Mouse (Mus musculus): Measurements from ENCODE around the gene Plcxd3.
"Not testable (repeated sequence)": the region's sequence is repeated elsewhere in the genome, so short reads cannot be mapped to it uniquely, and the experiment has no call there.

Plcxd3 gene

GRCm38 (mm10) chr15:4559121-4559520 lies 183.8 kb downstream of the Plcxd3 start:
- DNase-seq (ENCODE audit: low spot score in 2 of 2), result no peak

- DNase-seq (ENCODE audit: low spot score in 2 of 2), result peak; percentile 10 to 15
These were observed 186.2 kb downstream of the Plcxd3 start for GRCm38 (mm10) chr15:4561431-4561970.

DNA sequence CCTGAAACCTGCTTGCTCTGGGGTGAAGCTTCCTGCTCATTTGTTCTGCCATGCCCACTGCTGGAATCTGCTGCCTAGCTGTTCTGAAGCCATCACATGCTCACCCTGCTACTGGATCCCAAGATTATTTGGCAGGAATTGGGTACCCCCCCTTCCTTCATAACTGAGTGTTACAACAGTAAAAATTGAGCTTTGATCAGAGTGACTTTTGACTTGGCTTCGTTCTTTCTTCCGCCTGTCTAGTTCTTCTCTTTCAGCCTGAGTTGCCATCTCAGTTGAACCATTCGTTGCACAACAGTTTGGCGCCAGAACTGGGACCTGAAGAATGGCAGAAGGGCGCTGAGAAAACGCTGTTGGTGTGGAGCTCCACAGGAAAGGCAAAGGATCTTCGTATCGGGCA lies 220.2 kb downstream of the Plcxd3 start:
- DNase-seq (ENCODE audit: low spot score in 2 of 2), result not testable (repeated sequence)

DNA sequence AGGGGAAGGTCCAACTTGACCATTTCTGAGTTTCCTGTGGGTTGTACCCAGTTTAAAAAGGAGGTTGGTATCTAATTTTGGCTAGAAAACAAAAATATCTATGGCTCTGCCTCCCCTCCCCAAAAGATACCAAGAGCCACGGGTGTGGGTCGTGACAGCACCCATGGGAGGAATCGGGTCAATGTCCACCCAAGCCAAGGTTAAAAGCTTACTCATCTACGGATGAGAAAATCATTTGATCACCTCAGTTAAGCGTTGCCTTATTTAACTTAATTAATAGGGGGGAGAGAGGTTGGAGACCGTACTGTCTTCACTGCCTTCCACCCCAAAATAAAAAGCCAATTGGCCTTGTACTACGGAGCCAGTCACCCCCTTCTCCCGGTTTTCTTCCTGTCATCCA lies 223.4 kb downstream of the Plcxd3 start:
- not testable (repeated sequence) for DNase-seq (ENCODE audit: low spot score in 2 of 2)

DNA sequence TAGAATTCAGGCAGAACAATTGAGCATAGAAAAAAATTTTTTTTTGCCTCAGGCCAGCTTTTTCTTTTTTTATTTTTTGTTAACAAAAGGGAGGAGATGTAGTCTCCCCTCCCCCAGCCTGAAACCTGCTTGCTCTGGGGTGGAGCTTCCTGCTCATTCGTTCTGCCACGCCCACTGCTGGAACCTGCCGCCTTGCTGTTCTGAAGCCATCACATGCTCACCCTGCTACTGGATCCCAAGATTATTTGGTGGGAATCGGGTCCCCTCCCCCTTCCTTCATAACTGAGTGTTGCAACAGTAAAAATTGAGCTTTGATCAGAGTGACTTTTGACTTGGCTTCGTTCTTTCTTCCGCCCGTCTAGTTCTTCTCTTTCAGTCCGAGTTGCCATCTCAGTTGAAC lies 224.0 kb downstream of the Plcxd3 start:
- DNase-seq (ENCODE audit: low spot score in 2 of 2), result not testable (repeated sequence)

DNA sequence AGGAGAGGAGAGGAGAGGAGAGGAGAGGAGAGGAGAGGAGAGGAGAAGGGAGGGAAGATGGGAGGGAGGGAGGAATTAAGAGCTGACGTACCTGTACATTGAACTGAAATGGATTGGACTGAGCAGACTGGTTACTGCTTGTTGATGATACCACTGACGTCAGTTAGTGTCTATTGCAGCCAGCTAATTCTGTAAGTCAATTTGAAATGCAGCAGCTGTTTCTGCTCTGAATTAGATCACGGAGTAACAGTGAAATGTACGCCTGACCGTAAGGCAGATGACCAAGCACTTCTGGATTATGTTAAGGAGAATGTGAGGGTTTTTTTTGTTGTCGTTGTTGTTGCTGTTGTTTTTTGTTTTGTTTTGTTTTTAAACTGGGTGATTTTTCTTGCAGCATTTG lies 230.3 kb downstream of the Plcxd3 start:
- DNase-seq (ENCODE audit: low spot score in 2 of 2), result no peak

Data from urinary bladder, postnatal 36 days (tissue).